Mouse (Mus musculus): ENCODE data around the gene Tmem81. TPM values are rescaled to one million over a fixed set of nuclear protein-coding genes. Genes with fewer than 3 reads are reported as not detected.
"Not testable (repeated sequence)": the region's sequence is repeated elsewhere in the genome, so short reads cannot be mapped to it uniquely, and the experiment has no call there.

Tmem81 gene
- 1 to 10 TPM; 2.1 to 2.3 TPM for total RNA-seq (2021)

GRCm38 (mm10) chr1:132506058-132506457 lies at the start of gene Tmem81:
Tmem81 (plus strand) TSS chr1:132506230.
- intact Hi-C loops (cut with DNase I): loop anchor here (10.0 kb wide), 1 partner anchor 491 kb away; no protein-coding TSS in a partner anchor
- no peak for DNase-seq (ENCODE audit: extremely low spot score in 1 of 2, low spot score in 2 of 2)

DNA sequence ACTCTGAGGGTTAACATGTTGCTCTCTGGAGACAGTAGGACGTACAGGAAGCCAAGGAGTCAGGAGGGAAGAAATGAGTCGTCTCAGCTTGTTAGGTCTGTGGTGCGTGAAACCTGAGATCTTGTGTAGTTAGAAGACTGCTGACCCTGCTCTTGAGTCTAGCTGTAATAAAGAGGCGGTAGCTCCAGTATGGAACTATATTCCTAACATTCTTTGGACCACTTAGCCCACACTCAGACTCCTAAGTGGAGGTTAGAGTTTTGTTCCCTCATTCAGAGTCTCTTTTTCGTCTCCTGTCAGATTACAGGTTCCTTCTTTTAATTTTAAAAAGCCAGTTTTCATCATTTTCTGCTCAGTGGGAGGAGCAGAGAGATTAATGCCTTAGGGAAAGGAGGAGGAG lies 41.4 kb upstream of the Tmem81 start:
- no peak for DNase-seq (ENCODE audit: extremely low spot score in 1 of 2, low spot score in 2 of 2)
- intact Hi-C loops (cut with DNase I): no loop called here

GRCm38 (mm10) chr1:132468926-132469325 lies 37.1 kb upstream of the Tmem81 start:
- intact Hi-C loops (cut with DNase I): no loop called here
- no peak for DNase-seq (ENCODE audit: extremely low spot score in 1 of 2, low spot score in 2 of 2)

- DNase-seq (ENCODE audit: extremely low spot score in 1 of 2, low spot score in 2 of 2): no peak
- intact Hi-C loops (cut with DNase I): no loop called here
These were observed 36.5 kb upstream of the Tmem81 start for GRCm38 (mm10) chr1:132469519-132469918.

DNA sequence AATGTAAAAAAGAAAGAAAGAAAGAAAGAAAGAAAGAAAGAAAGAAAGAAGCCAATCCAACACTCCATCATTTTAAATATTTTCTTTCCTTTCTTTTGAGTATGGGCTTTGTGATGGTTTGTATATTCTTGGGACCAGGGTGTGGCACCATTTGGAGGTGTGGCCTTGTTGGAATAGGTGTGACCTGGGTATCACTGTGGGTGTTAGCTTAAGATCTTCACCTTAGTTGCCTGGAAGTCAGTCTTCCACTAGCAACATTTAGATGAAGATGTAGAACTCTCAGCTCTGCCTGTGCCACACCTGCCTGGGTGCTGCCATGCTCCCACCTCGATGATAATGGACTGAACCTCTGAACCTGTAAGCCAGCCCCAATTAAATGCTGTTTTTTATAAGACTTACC lies 36.0 kb upstream of the Tmem81 start:
- intact Hi-C loops (cut with DNase I): loop anchor here (10.0 kb wide), 1 partner anchor 105 kb away; no protein-coding TSS in a partner anchor
- DNase-seq (ENCODE audit: extremely low spot score in 1 of 2, low spot score in 2 of 2): not testable (repeated sequence)

DNA sequence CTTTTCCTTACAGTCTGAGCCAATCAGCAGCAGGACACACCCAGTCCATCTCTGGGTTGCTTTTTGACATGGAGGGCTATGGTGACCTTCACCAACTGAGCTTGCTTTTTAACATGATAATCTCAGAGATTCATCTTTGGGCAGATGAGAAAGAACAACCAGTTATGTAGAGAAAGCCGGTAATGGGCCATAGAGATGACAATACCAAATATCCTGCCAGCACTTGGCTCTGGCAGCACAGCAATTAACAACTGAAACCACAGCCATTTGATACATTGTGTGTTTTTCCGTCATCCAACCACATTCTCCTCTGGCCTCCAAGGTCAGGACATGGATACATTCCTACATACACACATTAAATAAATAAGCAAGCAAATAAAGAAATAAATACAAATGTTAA lies 35.0 kb upstream of the Tmem81 start:
- intact Hi-C loops (cut with DNase I): loop anchor here (10.0 kb wide), 1 partner anchor 106 kb away; no protein-coding TSS in a partner anchor
- DNase-seq (ENCODE audit: extremely low spot score in 1 of 2, low spot score in 2 of 2): no peak

DNA sequence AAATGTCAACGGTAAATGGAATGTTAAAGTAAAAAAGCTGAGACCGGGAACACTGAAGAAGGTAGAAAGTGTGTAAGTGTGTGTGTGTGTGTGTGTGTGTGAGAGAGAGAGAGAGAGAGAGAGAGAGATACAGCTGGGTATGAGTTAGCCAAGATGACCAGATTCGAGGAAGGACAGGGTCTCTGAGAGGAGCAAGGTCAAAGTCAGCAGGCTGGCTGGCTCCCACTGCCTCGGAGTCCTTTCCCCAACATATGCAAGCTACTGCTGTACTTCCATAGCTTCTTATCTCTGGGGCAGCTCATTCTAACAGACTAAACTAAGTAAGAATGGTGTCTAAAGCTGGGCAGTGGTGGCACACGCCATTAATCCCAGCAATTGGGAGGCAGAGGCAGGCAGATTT lies 34.5 kb upstream of the Tmem81 start:
- intact Hi-C loops (cut with DNase I): loop anchor here (10.0 kb wide), 1 partner anchor 107 kb away; no protein-coding TSS in a partner anchor
- DNase-seq (ENCODE audit: extremely low spot score in 1 of 2, low spot score in 2 of 2): no peak

- DNase-seq (ENCODE audit: extremely low spot score in 1 of 2, low spot score in 2 of 2): no peak
- intact Hi-C loops (cut with DNase I): loop anchor here (10.0 kb wide), 1 partner anchor 108 kb away; no protein-coding TSS in a partner anchor
These were observed 33.5 kb upstream of the Tmem81 start for GRCm38 (mm10) chr1:132472537-132472936.

DNA sequence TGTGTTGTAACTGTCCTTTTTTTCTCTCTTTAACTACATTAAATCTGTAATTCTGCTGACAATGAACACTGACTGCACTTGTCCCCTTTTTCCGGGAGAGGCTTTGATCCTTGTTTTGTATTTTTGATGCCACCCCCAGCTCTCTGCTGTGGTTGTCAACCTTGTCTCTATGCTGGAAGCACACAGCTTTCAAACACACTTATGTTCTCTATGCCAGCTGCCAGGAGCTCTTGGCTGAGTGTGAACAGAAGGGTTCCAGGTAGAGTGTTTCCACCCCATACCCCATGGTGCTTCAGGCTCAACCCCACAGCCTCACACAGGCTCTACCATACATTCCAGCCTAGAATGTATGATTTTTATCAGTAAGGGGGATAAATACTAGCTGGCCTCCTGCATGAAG lies 31.5 kb upstream of the Tmem81 start:
- no peak for DNase-seq (ENCODE audit: extremely low spot score in 1 of 2, low spot score in 2 of 2)
- intact Hi-C loops (cut with DNase I): loop anchor here (10.0 kb wide), 1 partner anchor 110 kb away; no protein-coding TSS in a partner anchor

- no peak for DNase-seq (ENCODE audit: extremely low spot score in 1 of 2, low spot score in 2 of 2)
- intact Hi-C loops (cut with DNase I): loop anchor here (10.0 kb wide), 1 partner anchor 112 kb away; no protein-coding TSS in a partner anchor
These were observed 29.5 kb upstream of the Tmem81 start for GRCm38 (mm10) chr1:132476575-132476927.

- intact Hi-C loops (cut with DNase I): loop anchor here (10.0 kb wide), 1 partner anchor 112 kb away; no protein-coding TSS in a partner anchor
- peak; percentile 88 to 89 for DNase-seq (ENCODE audit: extremely low spot score in 1 of 2, low spot score in 2 of 2)
These were observed 28.9 kb upstream of the Tmem81 start, which contains the start of gene Rbbp5 for GRCm38 (mm10) chr1:132476928-132477691. Rbbp5 (plus strand) TSS chr1:132477365.

DNA sequence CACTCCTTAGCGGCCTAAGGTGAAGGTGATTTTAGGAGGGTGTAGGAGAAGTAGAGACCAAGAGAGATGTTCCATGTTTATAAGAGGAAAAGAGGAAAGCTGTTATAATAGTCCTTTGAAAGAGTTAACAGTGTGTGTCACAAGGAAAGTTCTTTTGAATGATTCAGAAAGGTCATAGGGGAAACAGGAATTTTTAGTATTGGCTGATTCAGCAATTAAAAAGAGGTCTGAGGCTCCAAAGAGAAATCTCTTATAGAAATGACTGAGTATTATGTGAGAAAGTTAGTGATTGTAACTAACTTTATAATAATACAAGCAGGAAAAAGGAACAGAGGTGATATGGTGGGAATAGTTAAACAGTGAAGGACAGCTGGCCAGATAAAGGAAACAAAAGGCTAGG lies 26.6 kb upstream of the Tmem81 start:
- DNase-seq (ENCODE audit: extremely low spot score in 1 of 2, low spot score in 2 of 2): no peak
- intact Hi-C loops (cut with DNase I): loop anchor here (10.0 kb wide), 1 partner anchor 115 kb away; no protein-coding TSS in a partner anchor

DNA sequence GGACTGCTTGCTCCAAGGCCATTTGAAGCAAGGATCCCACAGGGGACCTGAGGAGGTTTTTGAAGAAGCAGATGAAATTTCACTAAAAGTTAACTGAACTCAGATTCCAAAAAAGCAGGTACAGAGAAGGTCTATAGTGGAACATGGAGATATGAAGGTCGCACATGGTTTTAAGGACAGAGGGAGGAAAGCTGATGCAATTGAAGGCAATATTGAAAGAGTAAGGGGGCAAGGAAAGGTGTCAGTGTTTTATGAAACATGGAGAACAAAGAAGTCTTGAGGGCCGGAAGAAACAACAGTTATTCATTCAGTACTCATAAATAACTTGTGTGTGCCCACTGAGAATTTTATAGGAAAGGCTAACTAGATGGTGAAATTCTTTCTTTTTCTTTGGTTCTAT lies 24.4 kb upstream of the Tmem81 start:
- intact Hi-C loops (cut with DNase I): no loop called here
- DNase-seq (ENCODE audit: extremely low spot score in 1 of 2, low spot score in 2 of 2): no peak

DNA sequence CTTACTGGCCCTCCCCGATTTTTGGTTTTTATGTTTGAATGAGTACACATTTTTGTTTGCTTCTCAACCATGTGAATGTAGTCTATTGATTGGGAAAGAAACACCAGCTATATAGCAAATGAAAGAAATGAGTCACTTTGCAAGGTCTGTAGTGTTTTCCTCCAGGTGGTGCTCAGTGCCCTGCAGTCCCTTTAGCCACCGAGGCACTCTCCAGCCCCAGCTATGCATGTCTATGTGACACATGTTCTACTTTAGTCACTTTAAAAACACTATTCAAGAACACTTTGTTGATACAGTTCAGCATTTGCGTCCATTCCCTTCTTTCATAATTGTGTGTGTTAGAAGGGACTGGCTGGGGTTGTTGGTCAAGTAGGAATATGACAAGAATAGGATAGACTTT lies 22.8 kb upstream of the Tmem81 start:
- intact Hi-C loops (cut with DNase I): no loop called here
- DNase-seq (ENCODE audit: extremely low spot score in 1 of 2, low spot score in 2 of 2): no peak

- intact Hi-C loops (cut with DNase I): no loop called here
These were observed 22.3 kb upstream of the Tmem81 start for GRCm38 (mm10) chr1:132483759-132484158.

DNA sequence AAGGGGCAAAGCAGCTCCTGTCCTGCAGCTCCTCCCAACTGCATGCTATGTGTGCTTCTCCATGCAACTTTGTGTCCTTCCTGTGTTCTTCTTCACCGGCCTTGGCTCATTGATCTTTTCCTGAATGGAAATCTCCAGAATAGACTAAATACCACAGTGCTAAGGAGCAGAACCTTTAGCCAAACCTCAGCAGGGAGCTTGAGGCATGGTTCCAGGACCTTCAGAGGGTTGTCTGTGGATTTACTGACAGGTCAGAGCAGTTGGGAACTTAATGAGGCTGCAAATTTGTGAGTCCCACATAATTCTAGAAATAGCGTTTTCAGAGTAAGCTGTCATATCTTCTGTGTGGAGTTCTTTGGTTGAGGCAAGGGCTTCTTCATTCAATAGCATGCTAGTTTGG lies 5.5 kb upstream of the Tmem81 start:
- intact Hi-C loops (cut with DNase I): loop anchor here (10.0 kb wide), 1 partner anchor 486 kb away; no protein-coding TSS in a partner anchor
- no peak for DNase-seq (ENCODE audit: extremely low spot score in 1 of 2, low spot score in 2 of 2)

More at GRCm38 (mm10) chr1:132483759-132484158, 22.3 kb upstream of the Tmem81 start:
- no peak for DNase-seq (ENCODE audit: extremely low spot score in 1 of 2, low spot score in 2 of 2)

DNA sequence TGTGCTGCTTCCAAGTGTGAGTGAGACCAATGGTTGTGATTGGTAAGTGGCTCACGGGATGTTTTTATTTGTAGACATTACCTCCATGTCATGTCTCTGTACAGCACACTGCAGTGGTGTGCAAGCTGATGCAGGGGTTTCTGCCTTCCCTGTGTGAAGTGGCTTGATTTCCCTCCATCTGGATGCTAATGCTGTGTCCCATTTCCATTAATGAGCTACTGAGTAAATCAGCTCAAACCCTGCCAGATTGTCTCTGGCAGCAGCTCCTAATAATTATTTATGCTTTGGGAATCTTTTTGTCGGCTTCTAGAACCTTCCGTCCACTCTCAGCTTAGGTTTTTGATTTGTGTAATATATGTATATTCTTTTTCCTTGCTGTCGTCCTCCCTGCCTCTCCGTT lies 875 bp upstream of the Tmem81 start:
- no peak for DNase-seq (ENCODE audit: extremely low spot score in 1 of 2, low spot score in 2 of 2)
- intact Hi-C loops (cut with DNase I): loop anchor here (10.0 kb wide), 1 partner anchor 490 kb away; no protein-coding TSS in a partner anchor

DNA sequence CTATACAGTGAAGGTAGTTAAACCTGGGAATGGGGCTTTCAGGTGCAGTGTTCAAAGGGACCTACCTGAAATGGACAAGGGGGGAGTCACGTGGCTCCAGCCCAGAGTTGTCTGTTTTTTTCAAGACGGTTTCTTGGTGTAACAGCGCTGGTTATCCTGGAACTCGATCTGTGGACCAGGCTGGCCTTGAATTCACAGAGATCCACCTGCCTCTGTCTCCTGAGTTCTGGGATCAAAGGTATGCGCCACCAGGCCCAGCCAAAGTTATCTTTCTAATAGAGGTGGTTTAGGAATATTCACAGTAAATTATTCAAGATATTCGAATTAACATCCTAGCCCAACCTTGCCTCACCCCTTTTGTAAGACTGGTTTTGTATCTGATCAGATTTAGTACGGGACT lies 626 bp downstream of the Tmem81 start:
- intact Hi-C loops (cut with DNase I): loop anchor here (10.0 kb wide), 1 partner anchor 492 kb away; no protein-coding TSS in a partner anchor
- DNase-seq (ENCODE audit: extremely low spot score in 1 of 2, low spot score in 2 of 2): no peak

DNA sequence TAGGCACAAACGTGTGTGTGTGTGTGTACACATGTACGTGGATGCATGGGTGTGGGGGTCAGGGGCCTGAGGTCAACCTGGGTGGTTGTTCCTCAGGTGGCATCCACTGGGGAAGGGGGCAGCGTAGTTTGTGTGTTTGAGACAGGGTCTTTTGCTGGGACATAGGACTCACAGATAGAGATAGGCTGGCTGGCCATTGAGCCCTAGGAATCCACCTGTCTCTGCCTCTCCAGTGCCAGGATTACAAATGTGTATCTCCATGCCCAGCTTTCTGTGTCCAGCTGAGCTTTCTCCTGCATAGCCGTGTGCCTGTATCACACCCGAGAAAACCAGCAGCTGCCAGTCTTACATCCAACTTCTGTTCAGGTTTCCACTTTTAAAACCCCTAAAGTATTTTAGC lies 3.7 kb downstream of the Tmem81 start:
- DNase-seq (ENCODE audit: extremely low spot score in 1 of 2, low spot score in 2 of 2): no peak
- intact Hi-C loops (cut with DNase I): loop anchor here (10.0 kb wide), 1 partner anchor 495 kb away; no protein-coding TSS in a partner anchor

- intact Hi-C loops (cut with DNase I): no loop called here
- no peak for DNase-seq (ENCODE audit: extremely low spot score in 1 of 2, low spot score in 2 of 2)
These were observed 5.5 kb downstream of the Tmem81 start for GRCm38 (mm10) chr1:132511521-132511920.

Measured in left cerebral cortex, postnatal 10 days (tissue).